Mouse (Mus musculus): Measurements from ENCODE around the gene Rflna.

Rflna gene

DNA sequence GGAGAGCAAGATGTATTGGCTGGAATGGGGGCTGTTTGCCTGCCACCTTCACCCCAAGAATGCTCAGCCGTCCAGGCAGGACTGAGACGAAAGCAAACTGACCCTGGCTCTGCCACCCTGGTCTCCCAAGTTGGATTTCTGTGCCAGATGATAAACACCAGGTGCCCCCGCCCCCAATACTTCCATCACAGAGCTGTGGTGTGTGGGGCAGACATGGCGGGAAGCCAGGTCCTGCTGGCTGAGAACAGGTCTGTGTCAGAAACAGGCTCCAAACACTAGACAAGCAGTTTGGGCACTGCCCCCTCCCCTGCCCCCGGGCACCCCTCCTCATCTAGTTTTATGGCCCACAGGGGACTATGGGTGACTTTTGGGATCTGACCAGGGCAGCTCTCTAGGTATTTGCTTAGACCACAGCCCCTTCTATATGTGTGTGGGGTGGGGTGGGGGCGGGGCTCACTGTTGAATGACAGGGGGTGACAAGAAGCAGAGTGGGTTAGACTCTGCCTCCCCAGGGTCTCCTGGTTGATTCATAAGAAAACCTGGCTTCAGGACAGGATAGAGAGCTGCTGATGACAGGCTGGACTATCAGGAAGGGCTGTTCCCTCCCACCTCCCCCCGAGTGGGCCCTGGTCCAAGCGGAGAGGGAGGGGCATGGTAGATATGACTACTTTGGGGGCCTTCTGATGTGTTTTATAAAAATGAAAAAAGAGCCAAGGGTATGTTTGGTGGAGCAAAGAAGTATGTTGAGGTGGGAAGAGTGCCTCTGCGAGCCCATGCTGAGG is 3.0 kb downstream of the Rflna start:
- DNase-seq (ENCODE audit: low read depth, low spot score) = no peak

DNA sequence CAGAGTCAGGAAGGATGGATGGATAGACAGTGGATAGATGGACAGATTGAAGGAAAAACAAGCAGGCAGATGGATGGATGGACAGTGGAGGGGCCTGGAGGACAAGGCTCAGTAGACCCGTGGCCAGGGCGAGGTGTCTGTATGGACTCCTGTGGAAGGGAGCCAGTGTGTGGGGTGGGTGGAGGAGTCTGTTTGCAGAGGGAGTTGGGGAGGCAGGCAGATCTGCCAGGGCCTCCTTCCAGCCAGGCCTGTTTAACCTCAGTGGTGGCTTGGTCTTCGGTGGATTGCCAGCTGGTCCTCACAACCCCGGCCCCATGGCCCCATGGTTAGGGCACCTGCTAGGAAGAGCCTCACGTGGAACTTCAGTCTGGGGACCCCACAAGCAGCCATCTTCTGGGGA is 3.9 kb downstream of the Rflna start:
- no peak for DNase-seq (ENCODE audit: low read depth, low spot score)

- DNase-seq (ENCODE audit: low read depth, low spot score) = no peak
These were observed 8.1 kb downstream of the Rflna start for GRCm38 (mm10) chr5:125011166-125011565.

GRCm38 (mm10) chr5:125011628-125012027 is 8.6 kb downstream of the Rflna start:
- no peak for DNase-seq (ENCODE audit: low read depth, low spot score)

- peak; percentile 51 for DNase-seq (ENCODE audit: low read depth, low spot score)
These were observed 11.5 kb downstream of the Rflna start for GRCm38 (mm10) chr5:125014497-125014896.

GRCm38 (mm10) chr5:125015066-125015465 is 12.0 kb downstream of the Rflna start:
- DNase-seq (ENCODE audit: low read depth, low spot score) = no peak

DNA sequence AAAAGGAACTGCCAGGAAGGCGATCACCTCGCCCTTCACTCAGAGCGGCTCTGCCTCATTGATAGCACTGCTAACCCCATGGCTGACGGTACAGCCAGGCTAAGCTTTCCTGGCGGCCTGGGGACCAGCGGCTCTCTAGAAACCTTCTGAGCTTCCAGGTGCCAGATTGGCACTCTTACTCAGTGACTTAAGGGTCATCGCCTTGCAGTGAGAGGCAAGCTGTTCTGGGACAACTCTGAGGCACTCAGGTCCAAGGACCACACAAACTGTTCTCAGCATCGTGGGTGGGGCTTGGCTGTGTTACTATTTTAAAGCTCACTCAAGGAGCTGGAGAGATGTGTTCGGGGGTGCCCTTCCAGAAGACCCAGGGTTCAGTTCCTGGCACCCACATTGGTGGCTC is 12.6 kb downstream of the Rflna start:
- no peak for DNase-seq (ENCODE audit: low read depth, low spot score)

DNA sequence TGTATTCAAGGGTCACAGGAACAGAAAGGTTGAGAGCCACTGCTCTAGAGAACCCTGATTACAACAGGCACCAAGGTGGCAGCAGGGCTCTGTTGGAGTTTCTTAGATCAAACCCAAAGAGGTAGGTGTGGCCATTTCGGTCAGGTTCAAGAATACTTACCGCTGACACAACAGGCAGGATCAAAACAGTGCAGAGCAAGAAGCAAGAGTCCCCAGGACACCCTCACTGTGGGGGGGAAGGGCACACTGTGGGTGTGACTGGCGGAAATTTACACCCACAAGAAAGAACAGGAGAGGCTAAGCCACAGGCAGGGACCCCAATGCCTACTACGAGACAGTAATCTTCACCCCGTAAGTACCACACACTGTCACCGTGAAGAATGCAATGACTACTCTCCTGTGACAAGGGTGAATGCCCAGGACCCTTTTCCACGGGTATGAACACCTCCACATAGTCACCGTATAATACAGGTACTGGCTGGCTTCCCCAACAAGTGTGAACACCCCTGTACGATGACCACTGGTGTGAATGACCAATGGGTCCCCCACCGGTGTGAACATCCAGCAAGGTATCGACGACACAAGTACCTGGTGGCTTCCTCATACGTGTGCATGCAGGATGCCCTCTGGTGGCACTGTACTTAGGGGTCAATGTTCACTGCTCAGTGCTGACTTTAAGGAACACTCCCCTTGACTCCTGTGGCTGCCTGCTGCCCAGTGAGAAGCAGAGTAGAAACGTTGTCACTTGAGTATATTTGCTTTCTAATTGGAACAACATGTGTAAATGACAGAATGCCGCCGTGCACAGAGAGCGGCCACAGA is 13.6 kb downstream of the Rflna start:
- DNase-seq (ENCODE audit: low read depth, low spot score) = no peak

DNA sequence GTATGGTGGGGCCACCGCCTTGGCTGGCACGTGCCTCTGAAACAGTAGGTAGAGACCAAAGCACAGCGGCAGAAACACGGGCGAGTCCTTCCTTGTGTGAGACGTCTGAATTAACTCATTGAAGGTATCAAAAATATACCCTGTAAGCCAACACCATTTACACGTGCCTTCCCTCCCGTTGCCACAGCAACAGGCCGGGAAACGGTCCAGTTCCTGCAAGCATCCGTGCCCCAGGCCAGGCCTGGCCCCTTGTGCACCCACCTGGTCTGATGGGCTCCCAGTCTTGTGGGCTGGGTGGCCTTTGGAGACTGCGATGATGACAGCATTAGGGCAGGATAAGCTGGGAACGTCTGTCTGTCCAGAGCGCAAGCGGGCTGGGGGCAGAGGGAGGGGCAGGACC is 14.3 kb downstream of the Rflna start:
- DNase-seq (ENCODE audit: low read depth, low spot score) = no peak

GRCm38 (mm10) chr5:125019099-125019498 is 16.1 kb downstream of the Rflna start:
- no peak for DNase-seq (ENCODE audit: low read depth, low spot score)

DNA sequence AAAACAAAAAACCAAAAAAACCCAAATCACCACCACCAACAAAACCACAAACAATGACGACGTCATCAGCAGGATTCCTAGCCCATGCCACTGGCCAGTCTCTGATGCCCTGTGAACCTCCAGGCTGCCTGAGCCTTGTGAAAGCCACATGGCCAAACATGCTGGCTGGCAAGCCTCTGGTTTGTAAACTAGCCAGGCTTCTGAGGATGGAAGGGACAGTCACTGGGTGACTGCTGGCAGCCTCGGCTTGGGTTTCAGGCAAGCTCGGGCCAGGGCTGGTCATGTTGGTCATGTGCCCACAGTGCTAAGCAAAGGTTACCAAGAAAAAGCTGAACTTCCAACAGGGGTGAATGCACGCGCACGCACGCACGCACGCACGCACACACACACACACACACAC is 18.3 kb downstream of the Rflna start:
- DNase-seq (ENCODE audit: low read depth, low spot score) = no peak

DNA sequence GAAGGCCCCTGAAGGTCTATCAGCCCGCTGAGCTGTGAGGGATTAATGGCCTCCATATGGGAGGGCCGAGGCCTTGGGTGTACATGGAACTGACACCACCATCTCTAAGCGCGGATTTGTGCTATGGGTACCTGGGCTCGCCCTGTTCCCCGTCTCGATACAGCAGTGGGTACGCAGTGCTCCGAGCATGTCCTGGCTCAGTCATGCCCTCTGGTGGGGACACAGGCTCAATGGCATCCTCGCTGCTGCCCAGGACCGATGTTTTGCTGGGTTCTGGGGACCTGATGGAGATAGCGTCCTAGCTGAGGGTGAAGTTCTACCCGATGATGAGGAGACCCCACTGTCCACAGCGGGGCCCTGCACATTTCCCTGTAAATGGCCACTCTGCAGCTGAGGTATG is 21.0 kb downstream of the Rflna start:
- no peak for DNase-seq (ENCODE audit: low read depth, low spot score)

- no peak for DNase-seq (ENCODE audit: low read depth, low spot score)
These were observed 25.4 kb downstream of the Rflna start for GRCm38 (mm10) chr5:125028371-125028770.

DNA sequence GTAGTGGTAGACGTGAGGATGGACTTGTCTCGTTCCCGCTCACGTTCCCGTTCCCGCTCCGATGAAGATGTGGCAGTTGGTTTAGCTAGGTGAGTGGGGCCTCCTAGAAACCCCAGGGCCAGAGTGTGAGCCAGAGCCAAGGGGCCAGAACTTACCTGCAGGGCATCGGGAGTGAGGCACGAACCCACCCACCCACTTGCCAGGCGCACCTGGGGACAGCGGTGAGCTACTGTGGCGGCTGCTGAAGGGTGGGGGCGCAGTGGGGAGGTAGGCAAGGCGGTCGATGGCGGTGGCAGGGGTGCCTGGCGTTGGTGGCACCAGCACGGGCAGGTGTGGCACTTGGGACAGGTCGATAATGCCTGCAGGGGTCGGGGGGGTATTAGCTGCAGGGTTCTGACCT is 25.9 kb downstream of the Rflna start:
- DNase-seq (ENCODE audit: low read depth, low spot score) = no peak

DNA sequence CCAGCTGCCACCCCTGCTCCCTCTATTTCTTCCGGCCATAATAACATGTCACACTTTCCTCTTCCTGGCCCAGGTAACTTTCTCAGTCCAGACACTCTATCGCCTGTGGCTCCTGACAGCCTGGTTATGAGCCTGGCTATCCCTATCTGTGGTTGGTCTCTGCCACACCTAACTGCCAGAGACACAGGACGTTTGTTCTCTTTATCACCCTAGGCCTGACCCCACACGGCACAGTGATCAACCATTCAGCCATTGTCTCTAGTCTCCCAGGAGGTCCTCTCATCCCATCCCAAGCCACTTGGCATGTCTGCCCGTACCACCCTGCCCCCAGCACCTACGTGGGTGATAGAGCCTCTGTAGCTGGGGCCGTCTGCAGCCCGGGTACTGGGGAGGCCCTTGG is 33.5 kb downstream of the Rflna start:
- DNase-seq (ENCODE audit: low read depth, low spot score) = no peak

GRCm38 (mm10) chr5:125039377-125040027 is 36.5 kb downstream of the Rflna start:
- no peak for DNase-seq (ENCODE audit: low read depth, low spot score)

GRCm38 (mm10) chr5:125040128-125040584 is 37.1 kb downstream of the Rflna start:
- no peak for DNase-seq (ENCODE audit: low read depth, low spot score)

- DNase-seq (ENCODE audit: low read depth, low spot score) = no peak
These were observed 38.6 kb downstream of the Rflna start for GRCm38 (mm10) chr5:125041578-125041977.

GRCm38 (mm10) chr5:125043448-125043847 is 40.4 kb downstream of the Rflna start:
- DNase-seq (ENCODE audit: low read depth, low spot score) = no peak

- DNase-seq (ENCODE audit: low read depth, low spot score) = no peak
These were observed 42.2 kb downstream of the Rflna start for GRCm38 (mm10) chr5:125045202-125045601.

DNA sequence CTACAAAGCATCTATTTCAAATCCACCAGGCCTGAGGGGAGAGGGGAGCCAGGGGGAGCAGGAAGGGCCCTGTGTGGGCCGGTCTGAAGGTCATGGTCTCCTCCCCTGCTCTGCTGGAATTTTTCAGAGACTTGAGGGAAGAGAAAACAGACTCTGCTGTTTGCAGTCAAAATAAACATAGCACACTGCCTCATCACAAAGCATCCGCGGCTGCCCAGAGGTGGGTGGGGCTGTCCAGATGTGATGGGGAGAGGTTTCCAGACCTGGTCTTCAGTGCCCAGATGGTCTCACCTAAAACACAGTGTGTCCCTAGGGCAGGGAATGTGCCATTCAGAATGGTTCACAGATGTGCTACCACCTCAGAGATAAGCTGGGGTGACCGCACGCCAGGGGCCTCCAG is 43.4 kb downstream of the Rflna start:
- no peak for DNase-seq (ENCODE audit: low read depth, low spot score)

GRCm38 (mm10) chr5:125049481-125049880 is 46.5 kb downstream of the Rflna start:
- no peak for DNase-seq (ENCODE audit: low read depth, low spot score)

Measured in retina, postnatal 7 days (tissue).